Mouse (Mus musculus) T-helper 17 cell (primary cell): ENCODE results near the gene Fam174b.

ENCODE experiments used
- in situ Hi-C, 2 experiments: fragments of 300-600 bp; cut with MboI, MseI; formaldehyde crosslinking; loops; 1 replicate in 1 of 2; 2 replicates in 1 of 2; pipeline ENCODE4 v1.15.1; 2025; ENCODE audit warnings: high pct_unique_total_duplicates in 2 of 2

The Fam174b gene

GRCm38 (mm10) chr7:73813887-73814286 is 73.8 kb downstream of the Fam174b start:
- in situ Hi-C loops, result loop anchor here in 1 of 2 experiments (10.0 kb wide), 1 partner anchor 159 kb away; no protein-coding TSS in a partner anchor

- in situ Hi-C loops, result loop anchor here in 1 of 2 experiments (10.0 kb wide), 1 partner anchor 160 kb away; no protein-coding TSS in a partner anchor
Observed at GRCm38 (mm10) chr7:73814454-73814853, 74.4 kb downstream of the Fam174b start.

GRCm38 (mm10) chr7:73816255-73816996 is 76.3 kb downstream of the Fam174b start:
- in situ Hi-C loops, result loop anchor here in 1 of 2 experiments (10.0 kb wide), 1 partner anchor 162 kb away; no protein-coding TSS in a partner anchor

GRCm38 (mm10) chr7:73819366-73819765 is 79.3 kb downstream of the Fam174b start:
- in situ Hi-C loops, result loop anchor here in 1 of 2 experiments (10.0 kb wide), 1 partner anchor 165 kb away; no protein-coding TSS in a partner anchor
